Mouse (Mus musculus) hindbrain, embryonic 10.5 days (tissue): Measurements from ENCODE around the gene Svs5. TPM values are rescaled to one million over a fixed set of nuclear protein-coding genes. Genes with fewer than 3 reads are reported as not detected.

Experiments
- polyA plus RNA-seq: library from polyadenylated mRNA; unstranded; fragments of >200 nt; fragmentation: Nextera tagmentation; extraction: Ambion mirVana; gene quantifications from 2 replicates; pipeline ENCODE4 v1.2.1, GENCODE M21; 2016

The Svs5 gene
- polyA plus RNA-seq, 1 experiment from 2014 or later = not detected

Other genes starting within 250 kb of the Svs5 start
- not detected in 2 replicates for gene Kcns1, start 161.6 kb upstream of the Svs5 start, polyA plus RNA-seq
- not detected in 2 replicates for gene Wfdc5, start 150.0 kb upstream of the Svs5 start, polyA plus RNA-seq
- gene Wfdc12, start 142.1 kb upstream of the Svs5 start, polyA plus RNA-seq = not detected in 2 replicates
- not detected in 2 replicates for gene Wfdc15a, start 132.6 kb upstream of the Svs5 start, polyA plus RNA-seq
- gene Wfdc15b, start 111.1 kb upstream of the Svs5 start, polyA plus RNA-seq = not detected in 2 replicates
- gene Svs2, start 94.3 kb upstream of the Svs5 start, polyA plus RNA-seq = not detected in 2 replicates
- gene Svs3b, start 76.1 kb upstream of the Svs5 start, polyA plus RNA-seq = not detected in 2 replicates
- not detected in 2 replicates for gene Svs4, start 54.3 kb upstream of the Svs5 start, polyA plus RNA-seq
- not detected in 2 replicates for gene Svs3a, start 43.5 kb upstream of the Svs5 start, polyA plus RNA-seq
- gene Svs6, start 16.0 kb upstream of the Svs5 start, polyA plus RNA-seq = not detected in 2 replicates
- 0.31 TPM in 1 of 2 replicates, not detected in the other for gene Slpi, start 56.4 kb downstream of the Svs5 start, polyA plus RNA-seq
- gene Rbpjl, start 70.4 kb downstream of the Svs5 start, polyA plus RNA-seq = 0.02 TPM in 1 of 2 replicates, not detected in the other
- gene Matn4, start 72.4 kb downstream of the Svs5 start, polyA plus RNA-seq = 0.35 and 0.72 TPM in 2 replicates
- 14.8 and 18.0 TPM in 2 replicates for gene Sdc4, start 111.1 kb downstream of the Svs5 start, polyA plus RNA-seq
- gene Sys1, start 124.2 kb downstream of the Svs5 start, polyA plus RNA-seq = 61.5 and 76.4 TPM in 2 replicates
- gene Gm20458, start 128.2 kb downstream of the Svs5 start, polyA plus RNA-seq = 4.4 and 4.5 TPM in 2 replicates
- not detected in 2 replicates for gene Trp53tg5, start 141.0 kb downstream of the Svs5 start, polyA plus RNA-seq
- 1.9 and 3.3 TPM in 2 replicates for gene Dbndd2, start 153.4 kb downstream of the Svs5 start, polyA plus RNA-seq
- gene Pigt, start 164.8 kb downstream of the Svs5 start, polyA plus RNA-seq = 39.7 and 48.8 TPM in 2 replicates
- 27.6 and 64.4 TPM in 2 replicates for gene Wfdc2, start 229.7 kb downstream of the Svs5 start, polyA plus RNA-seq
- not detected in 2 replicates for gene Spint3, start 240.7 kb downstream of the Svs5 start, polyA plus RNA-seq